Mouse (Mus musculus) retina, postnatal 7 days (tissue): ENCODE data around the gene Zmym4.

ENCODE experiments used
- DNase-seq: peaks from one replicate; pipeline ENCODE4 v3.0.0-alpha.2; 2012; ENCODE audit warnings: low read depth, low spot score

Zmym4 gene

DNA sequence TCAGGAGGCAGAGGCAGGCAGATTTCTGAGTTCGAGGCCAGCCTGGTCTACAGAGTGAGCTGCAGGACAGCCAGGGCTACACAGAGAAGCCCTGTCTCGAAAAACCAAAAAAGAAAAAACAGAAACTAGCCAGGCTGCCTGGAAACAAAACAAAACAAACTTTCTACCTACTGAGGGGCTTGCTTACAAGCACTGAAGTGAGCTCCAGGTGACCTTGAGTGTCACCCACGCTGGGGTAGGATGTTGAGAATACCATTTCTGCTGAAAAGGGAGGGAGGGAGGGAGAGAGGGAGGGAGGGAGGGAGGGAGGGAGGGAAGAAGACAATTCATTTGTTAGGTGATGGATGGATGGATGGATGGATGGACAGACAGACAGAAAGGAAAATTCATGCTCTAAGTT, 24.5 kb downstream of the Zmym4 start:
- DNase-seq = no peak

DNA sequence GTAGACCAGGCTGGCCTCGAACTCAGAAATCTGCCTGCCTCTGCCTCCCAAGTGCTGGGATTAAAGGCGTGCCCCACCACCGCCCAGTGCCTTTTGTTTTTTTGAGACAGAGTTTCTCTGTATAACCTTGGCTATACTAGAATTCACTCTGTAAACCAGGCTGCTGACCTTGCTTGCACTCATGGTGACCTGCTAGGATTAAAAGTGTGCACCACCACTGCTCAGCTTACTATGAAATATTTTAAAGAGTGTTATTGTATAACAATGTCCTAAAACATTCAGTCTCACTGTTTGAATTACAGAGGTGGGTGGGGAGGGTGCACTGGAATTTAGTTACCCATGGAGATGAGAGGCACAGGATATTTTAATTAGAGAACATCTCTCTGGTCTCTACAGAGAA, 25.1 kb downstream of the Zmym4 start:
- no peak for DNase-seq

GRCm38 (mm10) chr4:126927701-126928100, 40.2 kb downstream of the Zmym4 start:
- no peak for DNase-seq

DNA sequence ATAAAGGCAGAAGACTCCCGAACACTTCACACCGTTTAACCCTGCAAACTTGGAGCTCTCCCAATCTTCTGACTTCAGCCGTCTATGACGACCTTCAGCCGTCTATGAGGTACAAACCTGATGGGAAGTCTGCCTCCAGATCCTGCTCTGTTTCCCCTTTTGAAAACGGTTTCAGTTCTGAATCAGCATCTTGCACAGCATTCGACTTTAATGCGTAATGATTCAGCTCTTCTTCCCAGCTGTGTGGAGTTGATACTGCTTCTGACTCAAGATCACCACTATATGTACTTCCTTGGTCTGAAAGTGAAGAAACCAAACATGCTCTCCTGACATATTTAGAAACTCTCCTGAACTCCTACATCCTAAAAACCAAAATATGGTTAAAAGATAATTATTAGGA, 78.1 kb downstream of the Zmym4 start:
- no peak for DNase-seq

GRCm38 (mm10) chr4:126885953-126886352, 82.0 kb downstream of the Zmym4 start:
- no peak for DNase-seq

DNA sequence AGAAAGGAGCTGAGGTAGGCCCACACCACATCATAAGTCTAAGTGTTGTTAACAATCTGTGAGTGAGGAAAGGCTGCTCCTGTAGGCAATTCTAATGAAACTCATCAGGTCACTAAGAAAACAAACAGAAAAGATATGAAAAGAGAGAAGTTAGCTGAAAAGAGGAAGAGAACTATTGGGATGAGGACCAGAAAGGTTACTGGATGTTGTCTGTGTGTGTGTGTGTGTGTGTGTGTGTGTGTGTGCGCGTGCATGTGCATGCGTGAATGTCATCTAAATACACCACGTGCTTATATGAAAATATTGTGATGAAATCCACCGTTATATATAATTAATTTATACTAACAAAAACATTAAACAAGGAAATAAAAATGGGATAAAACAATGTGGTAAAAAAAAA, 84.3 kb downstream of the Zmym4 start:
- DNase-seq = no peak

DNA sequence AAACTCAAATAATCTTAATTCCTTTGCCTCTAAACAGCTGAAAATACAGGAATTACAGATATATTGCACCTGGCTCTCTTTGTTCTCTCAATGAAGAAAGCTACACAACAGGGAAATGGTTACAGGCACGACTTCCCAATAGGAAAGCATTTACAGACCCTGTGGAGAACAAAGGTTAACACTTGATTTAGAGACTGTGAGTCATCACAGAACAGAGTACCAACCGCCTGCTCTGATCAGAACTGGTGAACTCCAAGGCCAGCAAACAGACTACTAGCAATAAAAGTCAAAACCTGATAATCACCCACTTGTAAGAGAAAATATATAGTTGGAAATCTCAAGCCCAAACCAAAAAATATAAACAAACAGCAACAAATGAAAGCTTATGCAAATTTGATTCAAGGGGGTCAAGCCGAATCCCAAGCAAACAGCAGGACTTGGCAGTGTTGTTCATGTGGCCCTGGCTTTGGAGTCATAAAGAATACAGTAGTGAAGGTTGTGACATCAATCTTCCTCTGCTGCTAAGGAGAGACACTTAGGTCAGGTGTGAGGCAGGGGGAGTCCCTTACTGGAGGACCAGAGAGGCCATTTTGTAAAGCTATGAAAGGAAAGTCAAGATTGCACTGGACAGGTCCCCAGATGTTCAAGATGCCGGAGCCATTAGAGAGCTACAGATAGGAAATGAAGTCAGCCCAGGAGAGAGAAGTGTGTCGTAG, 88.2 kb downstream of the Zmym4 start:
- DNase-seq = no peak

DNA sequence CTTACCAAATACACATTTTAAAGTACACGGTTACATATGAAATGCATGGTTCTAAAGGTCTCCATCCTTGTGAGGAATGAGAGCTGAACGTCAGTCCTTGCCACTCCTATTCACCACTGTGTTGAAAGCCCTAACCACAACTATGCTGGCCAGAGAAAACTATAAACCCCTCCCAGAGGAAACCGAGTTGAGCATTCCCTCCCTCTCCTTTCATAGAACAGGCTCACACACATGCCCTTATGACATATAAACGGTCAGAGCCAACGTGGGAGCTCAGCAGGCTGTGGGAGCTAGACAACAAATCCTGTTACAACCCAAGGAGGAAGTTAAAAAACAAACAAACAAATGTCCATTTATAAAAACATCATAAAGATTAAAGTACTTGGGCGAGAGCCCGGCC, 95.2 kb downstream of the Zmym4 start:
- no peak for DNase-seq

GRCm38 (mm10) chr4:126868699-126869098, 99.2 kb downstream of the Zmym4 start:
- DNase-seq = no peak

- DNase-seq = no peak
Measured at GRCm38 (mm10) chr4:126861514-126862266, 106.2 kb downstream of the Zmym4 start.

GRCm38 (mm10) chr4:126860268-126860986, 107.5 kb downstream of the Zmym4 start:
- no peak for DNase-seq

DNA sequence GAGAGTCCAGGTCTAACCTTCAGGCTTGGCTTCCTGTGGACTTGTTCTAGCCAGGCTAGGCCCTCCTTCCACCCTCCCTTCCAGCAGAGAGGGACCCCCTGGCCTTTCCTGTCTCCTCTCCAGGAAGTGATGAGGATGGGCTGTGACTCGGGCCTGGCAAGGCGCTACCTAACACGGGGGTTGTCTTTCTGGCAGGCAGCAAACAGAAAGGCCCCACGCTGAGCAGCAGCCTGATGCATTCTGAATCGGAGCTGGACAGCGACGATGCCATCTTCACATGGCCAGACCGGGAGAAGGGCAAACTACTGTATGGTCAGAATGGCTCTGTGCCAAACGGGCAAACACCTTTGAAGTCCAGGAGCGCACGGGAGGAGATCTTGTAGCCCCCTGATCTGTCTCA, 115.0 kb downstream of the Zmym4 start:
- DNase-seq = no peak

DNA sequence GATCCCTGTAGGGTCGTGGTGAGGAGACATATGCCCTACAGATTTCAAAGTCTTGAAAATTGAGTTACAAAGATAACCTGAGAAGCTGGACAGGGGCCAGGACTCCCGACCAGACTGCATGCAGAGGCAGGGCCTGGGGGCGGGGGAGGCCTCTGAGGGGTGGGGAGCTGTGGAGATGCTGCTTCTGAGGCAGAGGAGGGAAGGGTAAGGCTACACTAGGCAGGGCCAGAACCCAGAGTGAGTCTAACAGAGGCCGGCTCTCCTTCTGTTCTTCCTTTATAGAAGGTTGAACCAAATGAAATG, 117.2 kb downstream of the Zmym4 start:
- no peak for DNase-seq

GRCm38 (mm10) chr4:126850019-126850777, 117.7 kb downstream of the Zmym4 start:
- DNase-seq = no peak

- DNase-seq = no peak
Measured at GRCm38 (mm10) chr4:126846971-126847370, 121.0 kb downstream of the Zmym4 start.

DNA sequence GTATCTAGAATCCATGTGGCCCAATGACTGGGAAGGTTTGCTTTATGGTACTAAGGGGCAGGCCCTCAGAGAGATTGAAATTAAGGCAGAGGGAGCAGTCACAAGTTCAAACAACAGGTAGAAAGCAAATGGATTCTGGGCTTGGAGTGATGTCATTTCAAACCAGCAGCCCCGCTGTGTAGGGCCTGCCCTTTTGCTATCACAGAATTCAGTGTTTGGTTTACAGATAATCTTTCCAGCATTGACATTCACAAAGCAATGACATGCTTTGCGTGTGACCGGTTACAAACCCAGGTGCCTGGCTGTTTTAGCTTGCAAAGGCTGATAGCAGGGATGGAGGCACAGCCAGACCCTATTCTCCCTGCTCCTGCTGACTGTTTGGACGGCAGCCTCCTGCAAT, 122.3 kb downstream of the Zmym4 start:
- DNase-seq = no peak

- no peak for DNase-seq
Measured at GRCm38 (mm10) chr4:126842911-126843310, 125.0 kb downstream of the Zmym4 start.

- DNase-seq = no peak
Measured at GRCm38 (mm10) chr4:126840996-126841560, 126.9 kb downstream of the Zmym4 start.

- DNase-seq = peak; percentile 73
Measured at GRCm38 (mm10) chr4:126839873-126840272, 128.1 kb downstream of the Zmym4 start.

GRCm38 (mm10) chr4:126838799-126839198, 129.1 kb downstream of the Zmym4 start:
- DNase-seq = no peak

DNA sequence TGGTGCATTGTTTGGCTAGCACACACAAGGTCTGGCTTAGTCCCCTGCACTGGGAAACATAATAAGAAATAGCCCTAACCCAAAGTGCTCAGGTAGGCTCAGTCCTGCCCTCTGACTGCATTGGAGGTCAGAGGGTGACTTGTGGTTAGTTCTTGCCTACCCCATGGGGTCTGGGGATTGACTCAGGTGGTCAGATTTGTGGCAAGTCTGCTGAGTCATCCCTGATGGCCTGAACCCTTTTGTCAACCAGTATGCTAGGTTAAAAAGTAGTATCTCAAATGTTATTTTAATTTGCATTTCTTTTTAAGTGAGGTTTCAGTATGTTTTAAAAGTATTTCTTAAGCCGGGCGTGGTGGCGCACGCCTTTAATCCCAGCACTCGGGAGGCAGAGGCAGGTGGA, 136.8 kb downstream of the Zmym4 start:
- no peak for DNase-seq

- no peak for DNase-seq
Measured at GRCm38 (mm10) chr4:126823917-126824316, 144.0 kb downstream of the Zmym4 start.
